Mouse (Mus musculus) liver, adult 2 months (tissue): ENCODE results near the gene Slc4a1ap. TPM values are rescaled to one million over a fixed set of nuclear protein-coding genes. Genes with fewer than 3 reads are reported as not detected.
A peak's percentile ranks its signal among the peaks of the same experiment; 100 is the strongest.
"Not testable (repeated sequence)": the region's sequence is repeated elsewhere in the genome, so short reads cannot be mapped to it uniquely, and the experiment has no call there.

Source experiments
- DNase-seq: peaks from one replicate; pipeline ENCODE4 v3.0.0-alpha.2; 2011; ENCODE audit warnings: low read depth, low spot score; ENCODE audit errors: extremely low read depth
- H3K27ac ChIP-seq: fragments of 200-500 bp; replicated peaks from 2 replicates; pipeline ENCODE4 v1.5.1; 2012; ENCODE audit warnings: low read depth, mild to moderate bottlenecking, control low read depth, inconsistent platforms, low read length; ENCODE audit not compliant: insufficient read depth
- H3K27me3 ChIP-seq: fragments of 200-500 bp; 2 replicates; pipeline ENCODE4 v1.6.1; 2012; ENCODE audit warnings: mild to moderate bottlenecking, moderate library complexity, low read length, inconsistent platforms; ENCODE audit not compliant: control insufficient read depth, insufficient read depth
- H3K36me3 ChIP-seq: fragments of 200-500 bp; 2 replicates; pipeline ENCODE4 v1.6.1; 2012; ENCODE audit warnings: low read length, inconsistent platforms; ENCODE audit not compliant: control insufficient read depth, insufficient read depth
- H3K4me1 ChIP-seq: fragments of 200-500 bp; 2 replicates; pipeline ENCODE4 v1.6.1; 2011; ENCODE audit warnings: low read length; ENCODE audit not compliant: control insufficient read depth, insufficient read depth
- H3K4me3 ChIP-seq: fragments of 200-500 bp; 2 replicates; pipeline ENCODE4 v1.5.1; 2011; ENCODE audit warnings: low read depth, mild to moderate bottlenecking, control low read depth, low read length, moderate library complexity; ENCODE audit not compliant: insufficient read depth
- H3K79me2 ChIP-seq: fragments of 200-500 bp; 2 replicates; pipeline ENCODE4 v1.6.1; 2012; ENCODE audit warnings: inconsistent platforms, mild to moderate bottlenecking, low read length, moderate library complexity; ENCODE audit not compliant: control insufficient read depth, insufficient read depth
- H3K9ac ChIP-seq: fragments of 200-500 bp; 2 replicates; pipeline ENCODE4 v1.6.1; 2012; ENCODE audit warnings: low read depth, mild to moderate bottlenecking, control low read depth, inconsistent platforms, low read length
- CTCF ChIP-seq: fragments of 200-500 bp; IDR thresholded peaks from 2 replicates; pipeline ENCODE4 v1.5.1; 2011; ENCODE audit warnings: low read depth, low read length, control low read depth
- POLR2A ChIP-seq: fragments of 200-500 bp; IDR thresholded peaks from 2 replicates; pipeline ENCODE4 v1.6.1; 2011; ENCODE audit warnings: low read length, control low read depth; ENCODE audit not compliant: insufficient read depth; ENCODE audit errors: extremely low read depth
- WGBS: fragments of 180-500 bp; shearing (Covaris S2); methylation state at CpG from one replicate; pipeline ENCODE4 v1.1.7; 2018; 5-methylcytosine and 5-hydroxymethylcytosine counted together
- polyA plus RNA-seq: library from polyadenylated mRNA; depleted of rRNA; stranded (reverse); fragments of >200 nt; gene quantifications from 2 replicates; pipeline ENCODE4 v1.2.3, GENCODE M21; 2012
- total RNA-seq: library from RNA; depleted of rRNA; stranded (reverse); fragments of >200 nt; gene quantifications from 2 replicates; pipeline ENCODE4 v1.2.3, GENCODE M21; 2014

Gene Slc4a1ap
- total and polyA plus RNA-seq, 2 experiments: 8.1 to 13.2 TPM

GRCm38 (mm10) chr5:31583261-31583660, 56.5 kb downstream of the Slc4a1ap start:
- 89% methylated on average over 2 of the region's 2 CpGs for WGBS
- Histone ChIP-seq H3K27me3 (no peaks in the 10 kb centered on the region), H3K36me3 (no peaks in the 10 kb centered on the region), H3K27ac (no peak overlapping the region), H3K79me2 (no peaks in the 10 kb centered on the region), H3K4me1 (no peaks in the 10 kb centered on the region), H3K9ac (no peak overlapping the region), H3K4me3 (no peak overlapping the region)
- no peak for DNase-seq
- TF ChIP-seq POLR2A (no peak), CTCF (no peak)

- no peak overlapping the region for H3K4me3 ChIP-seq
- no peaks in the 10 kb centered on the region for H3K4me1 ChIP-seq
- H3K27ac ChIP-seq: no peak overlapping the region
- no peaks in the 10 kb centered on the region for H3K27me3 ChIP-seq
- no peaks in the 10 kb centered on the region for H3K36me3 ChIP-seq
- TF ChIP-seq POLR2A: no peak
- TF ChIP-seq CTCF: no peak
- WGBS: 96% methylated on average over 4 of the region's 4 CpGs
- DNase-seq: no peak
- H3K79me2 ChIP-seq: no peaks in the 10 kb centered on the region
- H3K9ac ChIP-seq: no peak overlapping the region
Measured at GRCm38 (mm10) chr5:31585526-31585925, 58.7 kb downstream of the Slc4a1ap start.

- Histone ChIP-seq H3K4me1 (no peaks in the 10 kb centered on the region), H3K36me3 (no peaks in the 10 kb centered on the region), H3K9ac (no peak overlapping the region), H3K79me2 (no peaks in the 10 kb centered on the region), H3K27me3 (no peaks in the 10 kb centered on the region), H3K4me3 (no peak overlapping the region), H3K27ac (no peak overlapping the region)
- TF ChIP-seq CTCF: no peak
- TF ChIP-seq POLR2A: no peak
- no peak for DNase-seq
- WGBS: 92% methylated on average over 2 of the region's 2 CpGs
Measured at GRCm38 (mm10) chr5:31588016-31588415, 61.2 kb downstream of the Slc4a1ap start.

- 85% methylated on average over 8 of the region's 8 CpGs for WGBS
- H3K27ac ChIP-seq, H3K79me2 ChIP-seq, H3K36me3 ChIP-seq, H3K4me3 ChIP-seq, H3K9ac ChIP-seq, H3K27me3 ChIP-seq, DNase-seq, H3K4me1 ChIP-seq: not testable (repeated sequence)
- TF ChIP-seq CTCF: peak; percentile 30
Measured at GRCm38 (mm10) chr5:31588672-31589071, 61.9 kb downstream of the Slc4a1ap start.

GRCm38 (mm10) chr5:31589711-31590319, 63.0 kb downstream of the Slc4a1ap start:
- no peak overlapping the region for H3K9ac ChIP-seq
- TF ChIP-seq POLR2A (no peak), CTCF (no peak)
- H3K36me3 ChIP-seq: no peaks in the 10 kb centered on the region
- no peak overlapping the region for H3K4me3 ChIP-seq
- H3K4me1 ChIP-seq: no peaks in the 10 kb centered on the region
- DNase-seq: no peak
- no peaks in the 10 kb centered on the region for H3K79me2 ChIP-seq
- no peak overlapping the region for H3K27ac ChIP-seq
- WGBS: 85% methylated on average over 14 of the region's 14 CpGs
- H3K27me3 ChIP-seq: no peaks in the 10 kb centered on the region

- no peaks in the 10 kb centered on the region for H3K4me1 ChIP-seq
- 93% methylated on average over 7 of the region's 7 CpGs for WGBS
- TF ChIP-seq POLR2A (no peak), CTCF (no peak)
Measured at GRCm38 (mm10) chr5:31591122-31591521, 64.3 kb downstream of the Slc4a1ap start.

More at GRCm38 (mm10) chr5:31591122-31591521, 64.3 kb downstream of the Slc4a1ap start:
- no peak overlapping the region for H3K4me3 ChIP-seq
- H3K79me2 ChIP-seq: no peaks in the 10 kb centered on the region
- no peak overlapping the region for H3K9ac ChIP-seq
- H3K27ac ChIP-seq: no peak overlapping the region
- no peak for DNase-seq
- no peaks in the 10 kb centered on the region for H3K36me3 ChIP-seq
- H3K27me3 ChIP-seq: no peaks in the 10 kb centered on the region
